Mouse (Mus musculus): Measurements from ENCODE around the gene Ilf3.

DNA sequence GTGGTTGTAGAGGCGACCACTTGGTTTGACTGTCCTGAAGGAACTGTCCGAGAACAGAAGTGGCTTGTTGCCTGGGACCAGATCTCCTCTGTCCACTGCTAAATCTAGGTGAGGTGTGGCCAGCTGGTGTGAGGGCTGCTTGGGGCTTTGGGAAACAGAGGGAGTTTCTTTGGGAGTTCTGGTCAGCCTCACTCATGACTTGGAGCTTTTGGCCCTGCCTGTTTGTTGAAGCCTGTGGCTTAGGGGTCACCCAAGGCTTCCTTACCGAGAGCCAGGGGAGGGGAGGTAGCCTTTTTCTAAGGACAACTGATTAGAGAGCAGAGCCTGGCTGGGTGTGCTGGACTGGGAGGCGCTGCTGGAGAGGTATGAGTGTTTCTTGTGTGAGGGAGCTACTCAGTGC, 32.3 kb upstream of the Ilf3 start:
- TF ChIP-seq CTCF (IDR thresholded peaks at IDR 0.05; ENCODE audit: borderline replicate concordance, control insufficient read depth, extremely low read depth, insufficient read depth, low read length, poor library complexity) (no peak), POLR2A (IDR thresholded peaks at IDR 0.05; ENCODE audit: control insufficient read depth, extremely low read depth, insufficient read depth, low read length, poor library complexity) (no peak)

Data from thymus, adult 2 months (tissue).